Mouse (Mus musculus) heart, postnatal 0 days (tissue): ENCODE results near the gene Abhd14a. TPM values are rescaled to one million over a fixed set of nuclear protein-coding genes. Genes with fewer than 3 reads are reported as not detected.

Experiments
- ATAC-seq: fragments of 200-750 bp; cut with Nextera tagmentation; 2 replicates; pipeline ENCODE4 v1.8.0; 2017; ENCODE audit warnings: low read depth, moderate number of reproducible peaks, moderate library complexity; ENCODE audit not compliant: insufficient read depth
- DNase-seq: peaks from one replicate; pipeline ENCODE4 v3.0.0-alpha.2; 2016; ENCODE audit warnings: low spot score
- H3K27ac ChIP-seq: fragments of 300-500 bp; sonication (generic); 2 replicates; pipeline ENCODE4 v1.5.1; 2014; ENCODE audit warnings: low read depth, mild to moderate bottlenecking
- H3K27me3 ChIP-seq: fragments of 300-500 bp; sonication (generic); 2 replicates; pipeline ENCODE4 v1.6.1; 2014; ENCODE audit warnings: low read length, mixed read lengths; ENCODE audit not compliant: control insufficient read depth, insufficient read depth
- H3K36me3 ChIP-seq: fragments of 300-500 bp; sonication (generic); replicated peaks from 2 replicates; pipeline ENCODE4 v1.6.1; 2014; ENCODE audit warnings: low read length, mixed read lengths; ENCODE audit not compliant: control insufficient read depth, insufficient read depth
- H3K4me1 ChIP-seq: fragments of 300-500 bp; sonication (generic); 2 replicates; pipeline ENCODE4 v1.6.1; 2014; ENCODE audit warnings: antibody characterized with exemption; ENCODE audit not compliant: control insufficient read depth, insufficient read depth
- H3K4me2 ChIP-seq: fragments of 300-500 bp; sonication (generic); 2 replicates; pipeline ENCODE4 v1.6.1; 2014; ENCODE audit warnings: low read depth, mild to moderate bottlenecking, low read length, moderate library complexity
- H3K4me3 ChIP-seq: fragments of 300-500 bp; sonication (generic); 2 replicates; pipeline ENCODE4 v1.5.1; 2014; ENCODE audit warnings: low read depth, low read length
- H3K9ac ChIP-seq: fragments of 300-500 bp; sonication (generic); replicated peaks from 2 replicates; pipeline ENCODE4 v1.6.1; 2014; ENCODE audit warnings: low read depth, low read length, mixed read lengths
- H3K9me3 ChIP-seq: fragments of 300-500 bp; sonication (generic); replicated peaks from 2 replicates; pipeline ENCODE4 v1.6.1; 2016; ENCODE audit warnings: low read length; ENCODE audit not compliant: control insufficient read depth
- CTCF ChIP-seq: IDR thresholded peaks from 2 replicates; pipeline ENCODE4 v1.5.1; 2016; ENCODE audit warnings: antibody characterized with exemption, control low read depth, low read depth
- EP300 ChIP-seq: IDR thresholded peaks from 2 replicates; pipeline ENCODE4 v1.6.1; 2016; ENCODE audit warnings: antibody characterized with exemption, low read depth
- whole genome bisulfite sequencing: fragments of 180-500 bp; shearing (Covaris S2); extraction: QIAGEN DNeasy Blood & Tissue Kit; methylation state at CpG from one replicate; pipeline ENCODE4 v1.1.7; 2014; 5-methylcytosine and 5-hydroxymethylcytosine counted together
- polyA plus RNA-seq: library from polyadenylated mRNA; unstranded; fragments of >200 nt; fragmentation: Nextera tagmentation; extraction: Ambion mirVana; gene quantifications from 2 replicates; pipeline ENCODE4 v1.2.1, GENCODE M21; 2015
- total RNA-seq: library from RNA; depleted of rRNA; stranded (reverse); fragments of >200 nt; gene quantifications from 2 replicates; pipeline ENCODE4 v1.2.3, GENCODE M21; 2014; ENCODE audit warnings: low replicate concordance

The Abhd14a gene
- total and polyA plus RNA-seq, 2 experiments from 2014 or later = 45.8 to 64.8 TPM

DNA sequence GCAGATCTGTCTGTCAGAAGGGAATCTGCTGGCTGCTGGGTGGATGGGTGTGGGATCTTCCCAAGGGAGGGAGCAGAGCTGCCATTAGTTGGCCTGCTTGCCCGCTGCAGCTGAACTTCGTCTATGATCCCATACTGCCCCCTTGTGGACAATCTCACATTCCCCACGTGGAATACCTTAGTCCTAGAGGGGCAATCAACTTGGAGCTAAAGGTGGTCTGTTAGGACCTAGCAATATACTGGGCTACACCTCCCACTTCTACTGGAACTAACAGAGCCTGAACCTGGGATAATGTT, 25.7 kb downstream of the Abhd14a start:
- Histone ChIP-seq H3K4me3 (no peak overlapping the region), H3K9ac (no peak overlapping the region), H3K27me3 (peaks cover 12% of the 10 kb centered on the region; the same call in 1 of the 2 replicates), H3K4me1 (peaks cover 13% of the 10 kb centered on the region), H3K36me3 (no peaks in the 10 kb centered on the region), H3K27ac (no peak overlapping the region), H3K9me3 (no peaks in the 10 kb centered on the region), H3K4me2 (peak overlapping the region; percentile 39)
- TF ChIP-seq CTCF = peak; percentile 97
- TF ChIP-seq EP300 = no peak
- DNase-seq = peak; percentile 90
- peak; percentile 74 for ATAC-seq
- WGBS = 0% methylated on average over 3 of the region's 3 CpGs

DNA sequence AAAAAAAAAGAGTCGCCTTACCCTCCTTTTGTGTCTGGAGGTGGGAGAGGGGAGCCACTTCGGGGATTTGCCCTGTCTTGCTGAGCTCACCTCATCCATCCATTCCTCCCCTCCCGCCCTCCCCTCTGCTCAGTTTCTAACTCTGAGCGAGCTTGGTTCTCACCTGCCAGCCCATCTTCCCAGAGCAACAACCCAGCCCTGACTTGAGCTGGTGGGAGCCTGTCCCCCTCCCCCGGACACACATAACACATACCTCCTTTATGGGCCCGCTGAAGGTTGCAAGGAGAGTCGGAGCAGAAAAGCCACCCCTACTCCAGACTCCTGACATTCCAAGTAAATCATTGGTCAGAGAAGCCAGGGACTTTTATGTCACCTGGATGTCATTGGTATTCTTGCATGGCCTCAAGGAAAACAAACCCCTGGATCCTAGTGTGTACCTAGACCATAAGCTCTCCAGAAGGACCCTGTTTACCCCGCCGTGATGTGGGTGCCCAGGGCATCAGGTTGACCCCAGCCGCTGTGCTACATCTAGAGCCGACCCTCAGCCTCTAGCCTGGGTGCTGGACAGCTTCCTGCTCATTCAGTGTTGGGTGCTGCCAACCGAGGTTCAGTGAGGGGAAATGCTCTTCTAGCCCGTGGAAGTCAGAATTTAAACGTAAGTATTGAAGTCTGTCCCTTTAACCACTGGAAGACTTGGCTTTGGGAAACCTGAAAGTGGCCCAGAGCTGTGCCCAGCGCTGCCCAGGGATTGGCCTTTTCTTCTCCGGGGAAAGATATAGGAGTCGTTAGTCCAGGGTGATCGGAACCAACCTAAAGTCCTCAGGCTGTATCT, 26.2 kb downstream of the Abhd14a start:
- H3K4me3 ChIP-seq = no peak overlapping the region

DNA sequence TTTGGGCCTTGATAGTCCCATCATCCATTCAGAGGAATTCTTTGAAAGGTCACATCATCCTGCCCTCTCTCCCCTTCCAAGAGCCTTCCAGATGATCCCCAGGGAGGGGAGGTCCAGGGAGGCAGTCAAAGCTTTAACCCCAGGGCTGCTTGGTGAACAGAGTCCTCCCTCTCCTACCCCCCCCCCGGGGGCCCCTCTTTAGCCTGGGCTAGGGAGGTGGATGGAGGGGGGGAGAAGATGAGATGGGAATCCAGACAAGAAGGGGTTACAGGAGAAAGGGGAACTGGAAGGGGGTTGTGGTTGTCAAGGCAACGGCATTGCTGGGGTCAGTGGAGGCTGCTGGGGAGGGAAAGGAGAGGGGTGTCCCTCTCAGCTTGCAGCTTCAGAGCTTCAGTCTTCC, 26.9 kb downstream of the Abhd14a start:
- Histone ChIP-seq H3K9ac (no peak overlapping the region), H3K4me3 (no peak overlapping the region), H3K27me3 (peaks cover 12% of the 10 kb centered on the region; the same call in 1 of the 2 replicates), H3K9me3 (no peaks in the 10 kb centered on the region), H3K36me3 (no peaks in the 10 kb centered on the region), H3K4me1 (peaks cover 13% of the 10 kb centered on the region), H3K27ac (no peak overlapping the region), H3K4me2 (no peak overlapping the region)
- WGBS = 5% methylated on average over 2 of the region's 2 CpGs
- no peak for TF ChIP-seq EP300
- no peak for TF ChIP-seq CTCF
- DNase-seq (no peak), ATAC-seq (no peak)

More for the DNA sequence above, 26.2 kb downstream of the Abhd14a start:
- H3K27me3 ChIP-seq = peaks cover 12% of the 10 kb centered on the region; the same call in 1 of the 2 replicates
- peaks cover 13% of the 10 kb centered on the region for H3K4me1 ChIP-seq
- no peaks in the 10 kb centered on the region for H3K36me3 ChIP-seq
- TF ChIP-seq EP300 = no peak
- TF ChIP-seq CTCF = no peak
- no peak for DNase-seq
- H3K9ac ChIP-seq = no peak overlapping the region
- H3K4me2 ChIP-seq = peak overlapping the region; percentile 39
- H3K9me3 ChIP-seq = no peaks in the 10 kb centered on the region
- 26% methylated on average over 18 of the region's 18 CpGs for WGBS
- peak; percentile 11 for ATAC-seq
- H3K27ac ChIP-seq = no peak overlapping the region

DNA sequence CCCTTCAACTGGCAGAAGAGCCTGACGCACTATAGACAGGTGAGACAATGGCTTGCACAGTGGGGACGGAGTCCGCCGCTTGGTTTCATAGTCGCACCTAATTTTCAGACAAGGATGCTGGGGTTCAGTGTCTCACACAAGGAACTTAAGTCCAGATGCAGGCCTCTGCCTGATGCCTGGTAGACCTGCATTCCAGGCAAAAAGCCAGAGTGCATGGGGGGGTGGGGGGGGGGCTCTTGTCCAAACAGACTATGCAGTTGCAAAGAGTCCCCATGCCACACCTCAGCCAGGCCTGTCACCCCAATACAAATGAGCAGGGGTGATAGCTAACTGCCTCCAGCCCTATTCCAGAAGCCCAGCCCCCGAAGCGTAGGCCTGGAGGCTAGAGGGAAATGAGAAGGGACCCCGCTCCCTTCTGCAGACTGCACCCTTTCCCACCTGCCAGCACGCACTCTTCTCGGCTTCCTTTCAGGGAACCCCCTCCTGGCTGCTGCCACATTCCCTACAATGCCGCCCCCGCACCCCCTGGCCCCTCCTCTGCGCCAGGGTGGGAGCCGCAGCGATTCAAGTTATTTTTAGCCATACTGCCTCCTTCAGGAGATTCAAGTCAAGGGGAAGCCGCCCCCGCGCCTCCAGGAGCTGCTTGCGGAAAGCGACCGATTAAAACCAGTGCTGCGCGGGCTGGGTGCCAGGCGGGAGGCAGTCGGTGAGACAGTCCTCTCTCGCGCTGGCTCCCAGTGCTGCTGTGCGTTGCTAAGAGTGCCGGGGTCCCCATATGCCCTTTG, 29.4 kb downstream of the Abhd14a start:
- 14% methylated on average over 29 of the region's 29 CpGs for WGBS
- TF ChIP-seq CTCF (peak; percentile 19; the same call in 1 of the 2 replicates), EP300 (peak; percentile 75)

DNA sequence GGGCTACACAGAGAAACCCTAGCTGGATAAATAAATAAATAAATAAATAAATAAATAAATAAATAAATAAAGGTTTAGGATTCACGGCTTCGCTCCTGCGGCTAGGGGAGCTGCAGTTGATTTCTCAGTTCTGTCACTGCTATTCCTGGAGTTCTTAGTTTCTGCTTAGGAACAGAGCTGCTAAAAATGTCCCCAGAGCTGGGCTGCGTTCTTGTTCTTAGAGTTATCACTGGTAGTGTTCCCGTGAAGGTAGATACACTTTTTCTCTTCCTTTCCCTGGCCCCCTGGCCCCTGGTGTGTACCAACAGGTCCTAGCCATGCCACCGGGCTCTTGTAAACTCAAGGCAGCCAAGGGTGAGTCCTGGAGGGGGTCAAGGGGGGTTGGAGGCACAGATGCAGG, 30.7 kb downstream of the Abhd14a start:
- no peak overlapping the region for H3K4me2 ChIP-seq
- no peak for ATAC-seq
- WGBS = 51% methylated on average over 6 of the region's 6 CpGs
- H3K9ac ChIP-seq = no peak overlapping the region
- H3K36me3 ChIP-seq = no peaks in the 10 kb centered on the region
- no peak overlapping the region for H3K4me3 ChIP-seq
- no peaks in the 10 kb centered on the region for H3K9me3 ChIP-seq
- H3K27me3 ChIP-seq = peaks cover 12% of the 10 kb centered on the region; the same call in 1 of the 2 replicates
- no peak for DNase-seq
- no peak overlapping the region; the same call in 1 of the 2 replicates for H3K27ac ChIP-seq
- peaks cover 13% of the 10 kb centered on the region for H3K4me1 ChIP-seq
- TF ChIP-seq CTCF = no peak
- no peak for TF ChIP-seq EP300

More for the DNA sequence above, 29.4 kb downstream of the Abhd14a start:
- H3K36me3 ChIP-seq = no peaks in the 10 kb centered on the region
- H3K9me3 ChIP-seq = no peaks in the 10 kb centered on the region
- H3K4me2 ChIP-seq = peak overlapping the region; percentile 58
- H3K4me3 ChIP-seq = peak overlapping the region; percentile 23
- H3K27me3 ChIP-seq = peaks cover 12% of the 10 kb centered on the region; the same call in 1 of the 2 replicates
- ATAC-seq (peak; percentile 67), DNase-seq (peak; percentile 86)
- peak overlapping the region; percentile 17 for H3K9ac ChIP-seq
- H3K27ac ChIP-seq = peak overlapping the region; percentile 16; the same call in 1 of the 2 replicates
- H3K4me1 ChIP-seq = peaks cover 13% of the 10 kb centered on the region
